Mouse (Mus musculus): ENCODE data around the gene Zfp784.

DNA sequence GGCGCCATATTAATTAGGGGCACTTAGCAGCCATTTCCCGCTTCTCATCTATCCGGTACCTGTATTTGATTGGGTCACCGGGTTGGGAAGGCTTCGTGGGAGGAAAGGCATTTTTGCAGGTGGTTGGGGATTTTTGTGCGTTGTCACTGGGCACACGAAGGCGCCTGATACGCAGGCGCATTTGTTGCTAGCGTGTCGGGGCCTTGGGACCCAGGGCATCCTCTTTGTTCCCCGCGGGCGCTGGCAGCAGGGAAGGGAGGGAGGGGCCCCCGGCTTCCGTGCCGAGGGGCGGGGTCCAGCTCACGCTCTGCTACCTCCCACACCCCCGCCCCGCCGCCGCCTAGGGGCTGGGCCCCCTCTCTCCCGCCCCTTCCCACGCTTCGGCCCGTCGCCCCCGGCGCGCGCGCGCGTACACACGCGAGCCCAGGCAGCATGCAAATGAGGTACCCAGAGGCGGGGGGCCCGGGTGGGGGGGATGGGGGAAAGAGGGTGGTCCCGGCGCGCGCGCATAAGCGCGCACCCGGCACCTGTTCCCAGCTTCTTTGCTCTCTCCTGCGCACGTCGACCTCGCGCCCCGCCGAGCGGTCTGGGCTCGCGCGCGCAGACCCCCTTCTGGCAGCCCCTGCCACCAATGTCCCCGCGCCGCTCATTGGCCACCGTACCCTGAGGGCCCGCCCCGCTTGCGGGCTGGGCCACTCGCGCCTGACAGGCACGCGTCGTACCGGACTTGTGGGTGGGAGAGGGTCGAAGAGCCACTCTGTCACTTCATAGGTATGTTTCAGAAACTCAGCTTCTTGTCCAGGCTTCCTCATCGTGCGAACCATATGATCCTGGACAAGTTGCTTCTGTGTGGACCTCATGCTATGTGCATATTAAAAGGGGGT, 22.9 kb downstream of the Zfp784 start, which contains the start of gene Gm44973:
- TF ChIP-seq CTCF (conservative IDR thresholded peaks at IDR 0.05; ENCODE audit: insufficient read depth, insufficient read length, low read depth, low read length) (no peak), POLR2A (IDR thresholded peaks at IDR 0.05; ENCODE audit: low read depth, low read length) (peak; percentile 7)
